Mouse (Mus musculus) kidney, embryonic 14.5 days (tissue): ENCODE measurements around the gene Kif22. TPM values are rescaled to one million over a fixed set of nuclear protein-coding genes. Genes with fewer than 3 reads are reported as not detected.

Experiments
- ATAC-seq: fragments of 200-750 bp; cut with Nextera tagmentation; 2 replicates; pipeline ENCODE4 v1.8.0; 2017; ENCODE audit warnings: moderate number of reproducible peaks, mild to moderate bottlenecking, moderate TSS enrichment, moderate library complexity; ENCODE audit not compliant: low FRiP score, low TSS enrichment
- H3K27ac ChIP-seq: fragments of 300-500 bp; sonication (generic); 2 replicates; pipeline ENCODE4 v1.5.1; 2014; ENCODE audit warnings: low read depth, mild to moderate bottlenecking, low read length, moderate library complexity, mixed read lengths
- H3K27me3 ChIP-seq: fragments of 300-500 bp; sonication (generic); 2 replicates; pipeline ENCODE4 v1.6.1; 2014; ENCODE audit warnings: mild to moderate bottlenecking, low read length; ENCODE audit not compliant: control insufficient read depth, insufficient read depth
- H3K36me3 ChIP-seq: fragments of 300-500 bp; sonication (generic); 2 replicates; pipeline ENCODE4 v1.6.1; 2014; ENCODE audit warnings: low read length, mixed read lengths; ENCODE audit not compliant: control insufficient read depth, insufficient read depth
- H3K4me1 ChIP-seq: fragments of 300-500 bp; sonication (generic); 2 replicates; pipeline ENCODE4 v1.6.1; 2014; ENCODE audit warnings: low read length, mixed read lengths; ENCODE audit not compliant: control insufficient read depth, insufficient read depth
- H3K4me2 ChIP-seq: fragments of 300-500 bp; sonication (generic); replicated peaks from 2 replicates; pipeline ENCODE4 v1.6.1; 2014; ENCODE audit warnings: low read depth, mild to moderate bottlenecking, low read length
- H3K4me3 ChIP-seq: fragments of 300-500 bp; sonication (generic); 2 replicates; pipeline ENCODE4 v1.5.1; 2014; ENCODE audit warnings: mild to moderate bottlenecking, low read length
- H3K9ac ChIP-seq: fragments of 300-500 bp; sonication (generic); 2 replicates; pipeline ENCODE4 v1.6.1; 2014; ENCODE audit warnings: low read depth, mild to moderate bottlenecking, low read length, moderate library complexity
- H3K9me3 ChIP-seq: fragments of 300-500 bp; sonication (generic); 2 replicates; pipeline ENCODE4 v1.6.1; 2016; ENCODE audit warnings: low read length; ENCODE audit not compliant: control insufficient read depth
- WGBS: fragments of 180-500 bp; shearing (Covaris S2); extraction: QIAGEN DNeasy Blood & Tissue Kit; methylation state at CpG from one replicate; pipeline ENCODE4 v1.1.7; 2014; 5-methylcytosine and 5-hydroxymethylcytosine counted together
- polyA plus RNA-seq: library from polyadenylated mRNA; unstranded; fragments of >200 nt; fragmentation: Nextera tagmentation; extraction: Ambion mirVana; gene quantifications from 2 replicates; pipeline ENCODE4 v1.2.1, GENCODE M21; 2014

Gene Kif22
- polyA plus RNA-seq, 1 experiment from 2014 or later, result 151 TPM

DNA sequence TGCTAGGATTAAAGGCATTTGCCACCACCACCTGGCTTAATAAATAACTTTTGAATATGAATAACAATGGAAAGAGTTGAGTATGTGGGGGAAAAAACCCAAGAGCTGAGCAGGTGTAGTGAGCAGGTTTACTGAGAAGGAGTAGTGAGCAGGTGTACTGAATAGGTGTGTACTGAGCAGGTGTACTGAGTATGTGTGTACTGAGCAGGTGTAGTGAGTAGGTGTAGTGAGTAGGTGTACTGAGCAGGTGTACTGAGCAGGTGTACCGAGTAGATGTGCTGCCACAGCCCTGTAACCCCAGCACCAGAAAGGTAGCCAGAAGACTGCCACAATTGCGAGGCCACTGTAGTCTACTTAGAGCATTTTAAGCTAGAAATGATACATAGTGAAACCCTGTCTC, 42.5 kb upstream of the Kif22 start:
- WGBS, result 87% methylated on average over 2 of the region's 2 CpGs
- Histone ChIP-seq H3K9me3 (no peaks in the 10 kb centered on the region), H3K36me3 (no peaks in the 10 kb centered on the region), H3K4me2 (no peak overlapping the region), H3K9ac (no peak overlapping the region), H3K27ac (no peak overlapping the region), H3K4me3 (no peak overlapping the region), H3K27me3 (no peaks in the 10 kb centered on the region), H3K4me1 (no peaks in the 10 kb centered on the region)
- no peak for ATAC-seq

- H3K4me2 ChIP-seq, result no peak overlapping the region
- H3K9me3 ChIP-seq, result no peaks in the 10 kb centered on the region
- no peak for ATAC-seq
- 80% methylated on average over 4 of the region's 4 CpGs for WGBS
- no peak overlapping the region for H3K4me3 ChIP-seq
- no peak overlapping the region for H3K9ac ChIP-seq
- no peaks in the 10 kb centered on the region for H3K4me1 ChIP-seq
- no peak overlapping the region for H3K27ac ChIP-seq
- no peaks in the 10 kb centered on the region for H3K36me3 ChIP-seq
- H3K27me3 ChIP-seq, result no peaks in the 10 kb centered on the region
Observed at GRCm38 (mm10) chr7:127083689-127084088, 41.4 kb upstream of the Kif22 start.

DNA sequence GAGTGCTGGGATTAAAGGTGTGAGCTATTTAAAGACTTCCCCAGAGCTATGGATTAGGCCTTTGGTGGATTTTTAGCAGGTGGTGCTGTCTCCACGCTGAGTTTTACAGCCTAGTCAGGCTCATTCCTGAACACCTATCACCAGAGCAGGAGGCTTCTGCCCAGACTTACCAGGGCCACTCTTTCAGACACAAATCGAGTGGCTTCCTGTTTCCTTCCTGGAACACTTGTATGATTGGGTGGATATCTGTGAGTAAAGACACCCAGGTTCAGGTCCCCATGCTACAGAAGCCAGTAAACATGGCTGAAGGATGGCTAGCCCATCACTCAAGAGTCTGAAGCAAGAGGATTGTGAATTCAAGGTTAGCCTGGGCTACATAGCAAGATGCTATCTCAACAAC, 40.7 kb upstream of the Kif22 start:
- Histone ChIP-seq H3K9me3 (no peaks in the 10 kb centered on the region), H3K4me1 (no peaks in the 10 kb centered on the region), H3K4me3 (no peak overlapping the region), H3K36me3 (no peaks in the 10 kb centered on the region), H3K27me3 (no peaks in the 10 kb centered on the region), H3K4me2 (no peak overlapping the region), H3K27ac (no peak overlapping the region), H3K9ac (no peak overlapping the region)
- 62% methylated on average over 2 of the region's 2 CpGs for WGBS
- no peak for ATAC-seq

GRCm38 (mm10) chr7:127082271-127082670, 40.0 kb upstream of the Kif22 start:
- H3K9ac ChIP-seq, result no peak overlapping the region
- no peaks in the 10 kb centered on the region for H3K27me3 ChIP-seq
- 84% methylated on average over 8 of the region's 8 CpGs for WGBS
- H3K4me1 ChIP-seq, result no peaks in the 10 kb centered on the region
- H3K9me3 ChIP-seq, result no peaks in the 10 kb centered on the region
- no peaks in the 10 kb centered on the region for H3K36me3 ChIP-seq
- H3K27ac ChIP-seq, result no peak overlapping the region
- H3K4me2 ChIP-seq, result no peak overlapping the region
- no peak for ATAC-seq
- H3K4me3 ChIP-seq, result no peak overlapping the region

- no peak overlapping the region for H3K4me3 ChIP-seq
- no peak overlapping the region; the same call in 1 of the 2 replicates for H3K9ac ChIP-seq
- H3K27me3 ChIP-seq, result no peaks in the 10 kb centered on the region
- 0 out of 2 replicates have a peak, but pooled peaks cover 2% of the 10 kb centered on the region for H3K9me3 ChIP-seq
- ATAC-seq, result no peak
- WGBS, result 59% methylated on average over 3 of the region's 3 CpGs
- H3K27ac ChIP-seq, result no peak overlapping the region
- H3K4me1 ChIP-seq, result no peaks in the 10 kb centered on the region
- H3K4me2 ChIP-seq, result no peak overlapping the region
- H3K36me3 ChIP-seq, result no peaks in the 10 kb centered on the region
Observed at GRCm38 (mm10) chr7:127080045-127080444, 37.8 kb upstream of the Kif22 start.

DNA sequence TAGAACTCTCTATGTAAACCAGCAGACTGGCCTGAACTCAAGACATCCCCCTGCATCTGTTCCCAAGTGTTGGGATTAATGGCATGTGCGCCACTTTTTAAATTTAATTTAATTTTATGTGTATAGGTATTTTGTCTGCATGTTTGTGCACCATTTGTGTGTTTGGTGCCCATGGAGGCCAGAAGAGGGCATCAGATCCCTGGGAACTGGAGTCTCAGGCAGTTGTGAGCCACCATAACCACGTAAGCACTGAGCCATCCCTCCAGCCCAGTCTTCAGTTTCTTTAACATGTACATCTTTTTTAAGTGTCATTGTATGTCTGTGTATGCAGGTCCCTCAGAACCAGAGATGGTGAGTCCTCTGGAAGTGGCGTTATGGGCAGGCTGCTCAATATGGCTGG, 35.4 kb upstream of the Kif22 start:
- no peak for ATAC-seq
- Histone ChIP-seq H3K9ac (no peak overlapping the region), H3K4me3 (no peak overlapping the region), H3K27ac (no peak overlapping the region), H3K4me2 (no peak overlapping the region), H3K9me3 (0 out of 2 replicates have a peak, but pooled peaks cover 2% of the 10 kb centered on the region), H3K4me1 (no peaks in the 10 kb centered on the region), H3K27me3 (no peaks in the 10 kb centered on the region), H3K36me3 (no peaks in the 10 kb centered on the region)
- 80% methylated on average over 3 of the region's 3 CpGs for WGBS

GRCm38 (mm10) chr7:127076188-127076587, 33.9 kb upstream of the Kif22 start:
- ATAC-seq, result no peak
- Histone ChIP-seq H3K27me3 (no peaks in the 10 kb centered on the region), H3K4me2 (no peak overlapping the region), H3K9ac (no peak overlapping the region), H3K4me3 (no peak overlapping the region), H3K9me3 (0 out of 2 replicates have a peak, but pooled peaks cover 2% of the 10 kb centered on the region), H3K36me3 (no peaks in the 10 kb centered on the region), H3K27ac (no peak overlapping the region), H3K4me1 (no peaks in the 10 kb centered on the region)
- 86% methylated on average over 5 of the region's 5 CpGs for WGBS

GRCm38 (mm10) chr7:127073221-127073620, 30.9 kb upstream of the Kif22 start:
- ATAC-seq, result no peak
- H3K9me3 ChIP-seq, result 0 out of 2 replicates have a peak, but pooled peaks cover 2% of the 10 kb centered on the region
- H3K9ac ChIP-seq, result no peak overlapping the region
- no peak overlapping the region for H3K27ac ChIP-seq
- H3K36me3 ChIP-seq, result no peaks in the 10 kb centered on the region
- 69% methylated on average over 4 of the region's 4 CpGs for WGBS
- no peak overlapping the region for H3K4me2 ChIP-seq
- no peak overlapping the region for H3K4me3 ChIP-seq
- no peaks in the 10 kb centered on the region for H3K27me3 ChIP-seq
- H3K4me1 ChIP-seq, result no peaks in the 10 kb centered on the region

GRCm38 (mm10) chr7:127070871-127071413, 28.7 kb upstream of the Kif22 start:
- 0 out of 2 replicates have a peak, but pooled peaks cover 2% of the 10 kb centered on the region for H3K9me3 ChIP-seq
- no peaks in the 10 kb centered on the region for H3K36me3 ChIP-seq
- H3K4me1 ChIP-seq, result no peaks in the 10 kb centered on the region
- no peak overlapping the region for H3K27ac ChIP-seq
- no peak overlapping the region for H3K4me2 ChIP-seq
- H3K27me3 ChIP-seq, result no peaks in the 10 kb centered on the region
- 82% methylated on average over 4 of the region's 4 CpGs for WGBS
- H3K9ac ChIP-seq, result no peak overlapping the region
- ATAC-seq, result no peak
- H3K4me3 ChIP-seq, result no peak overlapping the region
